Mouse (Mus musculus): Measurements from ENCODE around the gene Col5a1. TPM values are rescaled to one million over a fixed set of nuclear protein-coding genes. Genes with fewer than 3 reads are reported as not detected.

Col5a1 gene
- polyA plus RNA-seq, 1 experiment from 2014 or later, result 38.8 TPM

GRCm38 (mm10) chr2:28065081-28065651 lies 178.9 kb downstream of the Col5a1 start:
- Histone ChIP-seq H3K9ac (ENCODE audit: low read depth, low read length) (no peak overlapping the region), H3K27me3 (ENCODE audit: control insufficient read depth, insufficient read depth, low read length) (no peaks in the 10 kb centered on the region), H3K36me3 (ENCODE audit: control insufficient read depth, insufficient read depth, low read length) (no peaks in the 10 kb centered on the region), H3K4me2 (no peak overlapping the region), H3K27ac (ENCODE audit: low read depth, low read length) (peak overlapping the region; percentile 59; the same call in 1 of the 2 replicates), H3K4me1 (ENCODE audit: control insufficient read depth, insufficient read depth, low read length) (0 out of 2 replicates have a peak, but pooled peaks cover 2% of the 10 kb centered on the region), H3K4me3 (ENCODE audit: low read depth, low read length) (no peak overlapping the region), H3K9me3 (replicated peaks; ENCODE audit: control insufficient read depth, low read length) (no peaks in the 10 kb centered on the region)
- ATAC-seq (replicated peaks; ENCODE audit: insufficient number of reproducible peaks, low FRiP score, low TSS enrichment), result no peak
- WGBS (ENCODE audit: insufficient replicate concordance), result 83% methylated on average over 5 of the region's 5 CpGs

DNA sequence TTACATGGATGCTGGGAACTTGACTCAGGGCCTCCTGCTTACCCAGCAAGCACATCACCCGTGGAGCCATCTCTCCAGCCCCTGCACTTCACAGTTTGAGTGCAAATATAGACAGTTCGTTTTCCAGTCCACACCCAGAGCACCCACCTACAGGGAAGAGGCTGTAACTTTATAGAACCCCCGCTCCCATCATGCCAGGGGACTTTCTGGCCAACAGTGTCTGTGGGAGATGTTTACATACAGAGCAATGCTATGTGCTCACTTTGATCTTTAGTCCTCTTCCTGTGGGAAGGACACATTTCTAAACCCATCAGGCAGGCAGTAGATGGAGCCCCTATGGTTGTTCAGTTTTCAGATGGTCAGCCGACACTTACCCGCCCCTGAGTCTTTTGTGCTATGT lies 180.5 kb downstream of the Col5a1 start:
- no peak overlapping the region for H3K4me3 ChIP-seq (ENCODE audit: low read depth, low read length)
- no peak overlapping the region for H3K4me2 ChIP-seq
- no peaks in the 10 kb centered on the region for H3K9me3 ChIP-seq (replicated peaks; ENCODE audit: control insufficient read depth, low read length)
- ATAC-seq (replicated peaks; ENCODE audit: insufficient number of reproducible peaks, low FRiP score, low TSS enrichment), result no peak
- H3K4me1 ChIP-seq (ENCODE audit: control insufficient read depth, insufficient read depth, low read length), result 0 out of 2 replicates have a peak, but pooled peaks cover 2% of the 10 kb centered on the region
- H3K27ac ChIP-seq (ENCODE audit: low read depth, low read length), result no peak overlapping the region
- no peaks in the 10 kb centered on the region for H3K27me3 ChIP-seq (ENCODE audit: control insufficient read depth, insufficient read depth, low read length)
- H3K9ac ChIP-seq (ENCODE audit: low read depth, low read length), result no peak overlapping the region
- 70% methylated on average over 5 of the region's 5 CpGs for WGBS (ENCODE audit: insufficient replicate concordance)
- no peaks in the 10 kb centered on the region for H3K36me3 ChIP-seq (ENCODE audit: control insufficient read depth, insufficient read depth, low read length)

GRCm38 (mm10) chr2:28067175-28067574 lies 180.9 kb downstream of the Col5a1 start:
- no peaks in the 10 kb centered on the region for H3K27me3 ChIP-seq (ENCODE audit: control insufficient read depth, insufficient read depth, low read length)
- H3K27ac ChIP-seq (ENCODE audit: low read depth, low read length), result no peak overlapping the region
- H3K4me3 ChIP-seq (ENCODE audit: low read depth, low read length), result no peak overlapping the region
- no peaks in the 10 kb centered on the region for H3K9me3 ChIP-seq (replicated peaks; ENCODE audit: control insufficient read depth, low read length)
- 76% methylated on average over 6 of the region's 6 CpGs for WGBS (ENCODE audit: insufficient replicate concordance)
- 0 out of 2 replicates have a peak, but pooled peaks cover 2% of the 10 kb centered on the region for H3K4me1 ChIP-seq (ENCODE audit: control insufficient read depth, insufficient read depth, low read length)
- H3K9ac ChIP-seq (ENCODE audit: low read depth, low read length), result no peak overlapping the region
- no peak overlapping the region for H3K4me2 ChIP-seq
- ATAC-seq (replicated peaks; ENCODE audit: insufficient number of reproducible peaks, low FRiP score, low TSS enrichment), result no peak
- H3K36me3 ChIP-seq (ENCODE audit: control insufficient read depth, insufficient read depth, low read length), result no peaks in the 10 kb centered on the region

DNA sequence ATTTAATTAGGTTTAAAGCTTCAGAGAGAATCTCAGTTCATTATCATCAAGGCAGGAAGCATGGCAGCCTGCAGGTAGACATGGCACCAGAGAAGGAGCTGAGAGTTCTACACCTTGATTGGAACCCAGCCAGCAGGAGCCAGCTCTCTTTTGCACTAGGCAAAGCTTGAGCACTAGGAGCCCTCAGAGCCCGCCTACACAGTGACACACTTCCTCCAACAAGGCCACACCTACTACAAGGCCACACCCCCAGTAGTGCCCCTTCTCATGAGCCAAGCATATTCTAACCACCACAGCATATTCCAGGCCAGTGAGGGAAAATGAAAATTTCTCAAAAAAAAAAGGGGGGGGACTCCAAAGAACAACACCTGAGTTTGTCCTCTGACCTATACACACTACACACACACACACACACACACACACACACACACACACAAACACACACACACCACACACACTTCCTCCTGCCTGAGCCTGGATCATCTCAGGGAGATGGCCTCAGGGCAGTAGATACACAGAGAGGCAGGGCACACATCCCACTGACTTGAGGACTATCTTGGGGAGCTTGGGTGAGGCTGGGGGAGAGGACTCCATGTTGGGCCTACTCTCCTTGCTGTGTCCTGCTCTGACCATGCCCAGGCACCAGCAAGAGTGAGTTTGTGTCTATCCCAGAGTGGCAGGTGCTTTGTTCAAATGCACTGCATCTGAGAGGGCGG lies 181.8 kb downstream of the Col5a1 start:
- no peak; the same call in 1 of the 2 replicates for ATAC-seq (replicated peaks; ENCODE audit: insufficient number of reproducible peaks, low FRiP score, low TSS enrichment)
- Histone ChIP-seq H3K4me3 (ENCODE audit: low read depth, low read length) (no peak overlapping the region), H3K9ac (ENCODE audit: low read depth, low read length) (no peak overlapping the region), H3K36me3 (ENCODE audit: control insufficient read depth, insufficient read depth, low read length) (no peaks in the 10 kb centered on the region), H3K4me2 (no peak overlapping the region), H3K9me3 (replicated peaks; ENCODE audit: control insufficient read depth, low read length) (no peaks in the 10 kb centered on the region), H3K4me1 (ENCODE audit: control insufficient read depth, insufficient read depth, low read length) (0 out of 2 replicates have a peak, but pooled peaks cover 2% of the 10 kb centered on the region), H3K27ac (ENCODE audit: low read depth, low read length) (0 out of 2 replicates have a peak overlapping the region, but pooled peaks have one; percentile 15), H3K27me3 (ENCODE audit: control insufficient read depth, insufficient read depth, low read length) (no peaks in the 10 kb centered on the region)
- WGBS (ENCODE audit: insufficient replicate concordance), result 86% methylated on average over 2 of the region's 2 CpGs

- no peaks in the 10 kb centered on the region for H3K27me3 ChIP-seq (ENCODE audit: control insufficient read depth, insufficient read depth, low read length)
- H3K4me3 ChIP-seq (ENCODE audit: low read depth, low read length), result no peak overlapping the region
- H3K9ac ChIP-seq (ENCODE audit: low read depth, low read length), result no peak overlapping the region
- no peak for ATAC-seq (replicated peaks; ENCODE audit: insufficient number of reproducible peaks, low FRiP score, low TSS enrichment)
- no peak overlapping the region for H3K27ac ChIP-seq (ENCODE audit: low read depth, low read length)
- H3K36me3 ChIP-seq (ENCODE audit: control insufficient read depth, insufficient read depth, low read length), result no peaks in the 10 kb centered on the region
- no peaks in the 10 kb centered on the region for H3K9me3 ChIP-seq (replicated peaks; ENCODE audit: control insufficient read depth, low read length)
- H3K4me1 ChIP-seq (ENCODE audit: control insufficient read depth, insufficient read depth, low read length), result 0 out of 2 replicates have a peak, but pooled peaks cover 2% of the 10 kb centered on the region
- WGBS (ENCODE audit: insufficient replicate concordance), result 88% methylated on average over 9 of the region's 9 CpGs
- H3K4me2 ChIP-seq, result no peak overlapping the region
Measured at GRCm38 (mm10) chr2:28068537-28068878, 182.3 kb downstream of the Col5a1 start.

DNA sequence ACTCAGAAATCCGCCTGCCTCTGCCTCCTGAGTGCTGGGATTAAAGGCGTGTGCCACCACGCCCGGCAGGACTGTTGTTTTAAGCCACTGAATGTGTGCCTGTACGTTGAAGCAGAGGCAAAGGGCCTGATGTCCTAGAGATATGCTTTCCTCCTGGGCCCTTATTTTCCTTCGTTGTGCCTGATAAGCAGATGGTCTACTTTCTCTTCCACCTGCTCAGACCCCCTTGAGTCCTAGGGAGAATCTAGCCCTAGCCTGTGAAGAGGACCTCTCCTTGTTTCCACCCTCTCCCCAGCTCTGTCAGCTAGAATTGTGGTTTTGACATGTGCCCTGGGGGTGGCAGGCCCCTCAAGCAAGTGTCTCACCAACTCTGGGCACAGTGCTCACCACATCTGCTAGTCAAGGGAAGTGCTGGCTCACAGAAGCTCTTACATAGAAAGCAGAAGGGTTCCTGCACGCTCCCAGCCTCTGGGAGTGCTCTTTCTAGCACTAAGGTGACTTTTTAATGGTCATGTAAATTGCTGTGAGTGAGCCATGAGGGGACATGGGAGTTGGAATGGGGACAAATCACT lies 189.5 kb downstream of the Col5a1 start:
- Histone ChIP-seq H3K27me3 (ENCODE audit: control insufficient read depth, insufficient read depth, low read length) (no peaks in the 10 kb centered on the region), H3K9me3 (replicated peaks; ENCODE audit: control insufficient read depth, low read length) (no peaks in the 10 kb centered on the region), H3K27ac (ENCODE audit: low read depth, low read length) (no peak overlapping the region), H3K4me2 (no peak overlapping the region), H3K9ac (ENCODE audit: low read depth, low read length) (no peak overlapping the region), H3K4me1 (ENCODE audit: control insufficient read depth, insufficient read depth, low read length) (no peaks in the 10 kb centered on the region), H3K4me3 (ENCODE audit: low read depth, low read length) (no peak overlapping the region), H3K36me3 (ENCODE audit: control insufficient read depth, insufficient read depth, low read length) (no peaks in the 10 kb centered on the region)
- 69% methylated on average over 7 of the region's 7 CpGs for WGBS (ENCODE audit: insufficient replicate concordance)
- no peak for ATAC-seq (replicated peaks; ENCODE audit: insufficient number of reproducible peaks, low FRiP score, low TSS enrichment)

DNA sequence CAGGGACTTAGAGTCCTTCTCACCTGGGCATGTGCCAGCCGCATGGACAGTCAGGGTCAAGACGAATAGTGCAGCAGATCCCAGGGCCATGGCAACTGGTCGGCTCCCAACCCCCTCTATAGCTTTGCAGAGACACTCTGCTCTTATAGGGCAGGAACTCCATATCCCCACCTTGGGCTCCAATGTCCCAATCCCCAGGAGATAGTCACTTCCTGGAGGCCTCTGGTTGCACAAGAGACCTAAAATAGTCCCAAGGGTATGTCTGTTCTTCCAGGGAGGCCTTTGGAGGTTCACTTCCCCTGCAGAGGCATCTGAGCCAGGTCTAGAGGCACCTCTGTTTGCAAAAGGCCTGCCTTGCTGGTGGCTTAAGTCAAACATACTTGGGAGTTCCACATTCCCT lies 198.5 kb downstream of the Col5a1 start, which contains the start of gene Fcnb:
TSS of gene Fcnb (minus strand) at position 118 of the 400 bp plus-strand sequence.
- Histone ChIP-seq H3K4me2 (no peak within 1 kb of the TSS), H3K9me3 (replicated peaks; ENCODE audit: control insufficient read depth, low read length) (no peaks in the 10 kb centered on the region), H3K4me1 (ENCODE audit: control insufficient read depth, insufficient read depth, low read length) (no peaks in the 10 kb centered on the region), H3K4me3 (ENCODE audit: low read depth, low read length) (no peak within 1 kb of the TSS), H3K36me3 (ENCODE audit: control insufficient read depth, insufficient read depth, low read length) (no peaks in the 10 kb centered on the region), H3K27me3 (ENCODE audit: control insufficient read depth, insufficient read depth, low read length) (no peaks in the 10 kb centered on the region), H3K9ac (ENCODE audit: low read depth, low read length) (no peak within 1 kb of the TSS), H3K27ac (ENCODE audit: low read depth, low read length) (no peak within 1 kb of the TSS)
- 88% methylated on average over 3 of the region's 3 CpGs for whole genome bisulfite sequencing (ENCODE audit: insufficient replicate concordance)
- ATAC-seq (replicated peaks; ENCODE audit: insufficient number of reproducible peaks, low FRiP score, low TSS enrichment), result no peak

- Histone ChIP-seq H3K4me3 (ENCODE audit: low read depth, low read length) (no peak overlapping the region), H3K9me3 (replicated peaks; ENCODE audit: control insufficient read depth, low read length) (no peaks in the 10 kb centered on the region), H3K4me2 (no peak overlapping the region), H3K9ac (ENCODE audit: low read depth, low read length) (no peak overlapping the region), H3K27me3 (ENCODE audit: control insufficient read depth, insufficient read depth, low read length) (no peaks in the 10 kb centered on the region), H3K27ac (ENCODE audit: low read depth, low read length) (no peak overlapping the region), H3K4me1 (ENCODE audit: control insufficient read depth, insufficient read depth, low read length) (no peaks in the 10 kb centered on the region), H3K36me3 (ENCODE audit: control insufficient read depth, insufficient read depth, low read length) (no peaks in the 10 kb centered on the region)
- WGBS (ENCODE audit: insufficient replicate concordance), result 75% methylated on average over 10 of the region's 10 CpGs
- no peak for ATAC-seq (replicated peaks; ENCODE audit: insufficient number of reproducible peaks, low FRiP score, low TSS enrichment)
Measured at GRCm38 (mm10) chr2:28086112-28086511, 199.9 kb downstream of the Col5a1 start.

Data from heart, embryonic 11.5 days (tissue).